Mouse (Mus musculus): ENCODE data around the gene Gmps. TPM values are rescaled to one million over a fixed set of nuclear protein-coding genes. Genes with fewer than 3 reads are reported as not detected.

Gmps gene
- 6.1 TPM for polyA plus RNA-seq (2014; fragmentation: Illumina TruSeq; extraction: RNeasy Lipid Tissue Mini Kit (QIAGEN cat#74804); ENCODE audit: insufficient read depth, low read depth, low replicate concordance)

DNA sequence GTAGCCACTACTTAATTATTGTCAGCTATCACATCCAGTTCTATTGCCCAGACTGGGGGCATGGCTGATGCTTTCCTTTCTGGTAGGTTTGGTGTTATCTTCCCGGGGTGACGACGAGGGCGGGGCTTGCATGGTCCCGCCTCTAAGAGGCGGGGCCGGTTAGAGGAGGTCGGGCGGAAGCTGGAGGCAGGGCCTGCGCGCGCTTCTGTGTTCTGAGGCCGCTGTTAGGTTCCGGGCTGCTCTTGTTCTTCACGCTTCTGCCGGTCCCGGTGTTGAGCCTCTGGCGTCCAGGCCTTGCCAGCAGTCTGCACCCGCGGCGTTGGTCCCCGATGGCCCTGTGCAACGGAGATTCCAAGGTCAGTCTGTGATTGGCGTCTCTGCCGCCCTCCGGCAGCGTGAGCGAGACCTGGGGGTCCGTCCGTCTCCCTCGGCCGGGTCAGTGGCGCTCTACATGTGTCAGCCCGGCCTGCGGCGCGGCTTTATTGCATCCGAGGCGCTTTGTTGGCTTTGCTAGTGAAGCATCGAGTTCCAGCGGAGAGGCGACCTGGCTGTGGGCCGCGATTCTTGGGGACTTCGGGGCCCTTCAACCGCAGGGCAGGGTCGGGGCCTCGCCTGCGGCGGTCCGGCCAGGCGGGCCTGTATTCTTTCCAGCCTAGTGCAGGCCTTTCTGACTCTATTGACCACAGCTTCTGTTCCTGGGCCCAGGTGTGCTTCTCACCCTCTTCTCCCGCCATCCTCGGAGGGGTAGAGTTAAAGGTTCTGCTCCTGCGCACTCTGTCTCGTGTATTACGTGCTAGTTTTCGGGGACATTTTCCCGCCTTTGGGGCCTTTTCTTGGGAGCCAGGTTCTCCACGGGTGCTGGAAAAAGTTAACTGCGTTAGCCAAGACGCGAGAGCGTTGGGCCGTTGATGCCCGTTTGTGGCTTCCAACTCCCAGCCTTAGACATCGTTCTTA is at the start of gene Gmps:
Gene Gmps (plus strand): TSS at position 152 of the 954 bp plus-strand sequence.

DNA sequence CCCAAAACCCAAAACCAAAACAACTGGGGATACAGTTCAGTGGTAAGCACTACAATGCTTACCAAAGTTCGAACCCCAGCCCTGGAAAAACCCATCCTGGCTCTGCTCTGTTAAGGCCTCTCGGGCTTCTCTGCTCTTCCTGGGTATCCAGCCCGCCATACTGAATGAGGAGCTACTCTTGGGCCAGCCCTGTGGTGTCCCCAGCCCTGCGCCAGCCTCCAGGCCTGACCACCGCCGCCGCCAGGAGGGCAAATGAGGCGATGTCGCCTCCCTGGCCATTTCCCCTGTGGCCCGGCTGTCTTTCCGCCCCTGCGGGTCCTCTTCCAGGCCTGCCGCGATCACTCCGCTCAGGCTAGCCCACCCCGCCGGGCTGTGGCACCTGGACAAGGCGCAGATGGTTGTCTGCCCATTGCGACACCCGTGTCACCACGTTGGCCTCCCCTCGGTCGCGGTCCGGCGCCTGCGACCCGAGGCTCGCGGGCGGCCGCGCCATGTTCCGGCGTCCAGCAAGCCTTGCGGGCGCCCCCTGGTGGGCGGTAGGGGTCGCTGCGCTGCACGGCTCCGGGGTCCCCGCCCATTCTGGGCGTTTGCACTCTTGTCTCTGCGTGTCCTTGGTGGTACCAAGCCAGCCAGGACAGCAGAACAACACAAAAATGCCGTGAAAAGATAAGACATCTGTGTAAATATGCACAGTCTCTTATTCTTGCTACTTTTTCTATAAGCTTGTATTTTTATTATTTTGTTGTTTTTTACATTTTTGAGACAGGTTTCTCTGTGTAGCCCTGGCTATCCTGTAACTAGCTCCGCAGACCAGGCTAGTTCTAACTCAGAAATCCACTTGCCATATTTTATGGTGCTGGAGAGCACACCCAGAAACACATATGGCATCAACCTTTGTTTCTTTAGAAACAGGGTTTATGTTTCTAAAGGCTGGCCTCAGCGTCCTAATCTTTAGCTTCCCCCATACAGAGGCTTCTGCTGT is 46.7 kb upstream of the Gmps start, which contains the start of gene E130311K13Rik:
Gene E130311K13Rik (minus strand): TSS at position 595 of the 982 bp plus-strand sequence.

DNA sequence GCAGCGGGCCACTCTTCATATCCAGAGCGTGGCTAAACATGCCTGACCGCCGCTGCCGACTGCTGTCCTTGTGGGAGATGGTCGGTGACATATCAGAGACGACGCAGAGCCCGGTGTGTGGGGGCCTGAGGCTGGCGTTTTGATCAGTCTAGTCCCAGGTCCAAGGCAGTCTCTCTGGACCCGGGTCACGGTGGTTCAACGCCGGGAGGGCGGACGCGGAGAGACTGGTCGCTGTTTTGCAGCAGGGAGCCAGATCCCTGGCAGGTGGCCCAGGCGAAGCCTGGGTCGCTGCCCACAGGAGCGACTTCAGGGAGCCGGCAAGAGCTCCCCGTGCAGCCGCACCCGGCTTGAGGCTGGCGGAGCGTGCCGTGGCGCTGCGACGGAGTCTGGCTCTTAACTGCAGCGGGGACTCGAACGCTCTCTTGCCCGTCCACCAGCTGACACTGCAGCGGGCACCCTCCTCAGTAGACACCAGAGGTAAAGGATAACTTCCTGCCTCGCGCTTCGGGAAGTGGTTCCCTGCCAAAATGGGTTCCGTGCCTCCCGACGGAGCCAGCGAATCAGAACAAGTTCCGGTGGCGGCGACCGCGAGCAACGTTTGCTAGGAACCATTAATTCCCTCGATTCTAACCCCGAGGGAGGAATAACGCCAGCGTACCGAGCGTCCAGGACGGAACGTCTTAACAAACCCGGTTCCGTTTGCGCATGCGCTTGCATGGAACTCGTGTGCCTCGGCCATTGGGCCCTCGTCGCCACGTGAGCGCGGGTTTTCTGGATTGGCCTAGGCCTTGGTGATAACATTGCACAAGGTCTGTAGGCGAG is 11.6 kb upstream of the Gmps start, which contains the start of gene Slc33a1:
Gene Slc33a1 (minus strand): TSS at position 669 of the 822 bp plus-strand sequence.

Other genes with a start within 250 kb of the Gmps start
- 0.50 TPM for gene Plch1, start 76.6 kb upstream of the Gmps start, polyA plus RNA-seq (2014; fragmentation: Illumina TruSeq; extraction: RNeasy Lipid Tissue Mini Kit (QIAGEN cat#74804); ENCODE audit: insufficient read depth, low read depth, low replicate concordance)
- 4.2 TPM for gene E130311K13Rik, start 46.6 kb upstream of the Gmps start, polyA plus RNA-seq (2014; fragmentation: Illumina TruSeq; extraction: RNeasy Lipid Tissue Mini Kit (QIAGEN cat#74804); ENCODE audit: insufficient read depth, low read depth, low replicate concordance)
- 14.5 TPM for gene Slc33a1, start 11.3 kb upstream of the Gmps start, polyA plus RNA-seq (2014; fragmentation: Illumina TruSeq; extraction: RNeasy Lipid Tissue Mini Kit (QIAGEN cat#74804); ENCODE audit: insufficient read depth, low read depth, low replicate concordance)
- gene Vmn2r1, start 105.4 kb downstream of the Gmps start, polyA plus RNA-seq (2014; fragmentation: Illumina TruSeq; extraction: RNeasy Lipid Tissue Mini Kit (QIAGEN cat#74804); ENCODE audit: insufficient read depth, low read depth, low replicate concordance), result not detected
- gene Vmn2r2, start 165.8 kb downstream of the Gmps start, polyA plus RNA-seq (2014; fragmentation: Illumina TruSeq; extraction: RNeasy Lipid Tissue Mini Kit (QIAGEN cat#74804); ENCODE audit: insufficient read depth, low read depth, low replicate concordance), result not detected

Data from lung, adult 10 weeks (tissue).